Mouse (Mus musculus) heart, embryonic 16.5 days (tissue): ENCODE measurements at regions not wholly inside any gene's neighbourhood (a gene's known extent, or its start where the extent isn't known, plus 50 kb on each side); places are given as distances from the start of the nearest gene placed in this dataset.
A peak's percentile ranks its signal among the peaks of the same experiment; 100 is the strongest.

Experiments used
- ATAC-seq: fragments of 200-750 bp; cut with Nextera tagmentation; replicated peaks from 2 replicates; pipeline ENCODE4 v1.8.0; 2017; ENCODE audit warnings: moderate number of reproducible peaks; ENCODE audit not compliant: insufficient read depth, low FRiP score; ENCODE audit errors: extremely low read depth
- H3K27ac ChIP-seq: fragments of 300-500 bp; sonication (generic); 2 replicates; pipeline ENCODE4 v1.5.1; 2014; ENCODE audit warnings: mild to moderate bottlenecking, low read length, control low read depth, moderate library complexity
- H3K27me3 ChIP-seq: fragments of 300-500 bp; sonication (generic); 2 replicates; pipeline ENCODE4 v1.6.1; 2014; ENCODE audit warnings: low read length, mixed read lengths; ENCODE audit not compliant: control insufficient read depth, insufficient read depth
- H3K36me3 ChIP-seq: fragments of 300-500 bp; sonication (generic); 2 replicates; pipeline ENCODE4 v1.6.1; 2014; ENCODE audit not compliant: control insufficient read depth, insufficient read depth
- H3K4me1 ChIP-seq: fragments of 300-500 bp; sonication (generic); 2 replicates; pipeline ENCODE4 v1.6.1; 2014; ENCODE audit warnings: low read length, mixed read lengths; ENCODE audit not compliant: control insufficient read depth, insufficient read depth
- H3K4me2 ChIP-seq: fragments of 300-500 bp; sonication (generic); 2 replicates; pipeline ENCODE4 v1.6.1; 2014; ENCODE audit warnings: low read depth, mild to moderate bottlenecking, control low read depth, low read length
- H3K4me3 ChIP-seq: fragments of 300-500 bp; sonication (generic); 2 replicates; pipeline ENCODE4 v1.5.1; 2014; ENCODE audit warnings: mild to moderate bottlenecking, control low read depth, low read length
- H3K9ac ChIP-seq: fragments of 300-500 bp; sonication (generic); 2 replicates; pipeline ENCODE4 v1.6.1; 2014; ENCODE audit warnings: low read length, control low read depth
- H3K9me3 ChIP-seq: fragments of 300-500 bp; sonication (generic); replicated peaks from 2 replicates; pipeline ENCODE4 v1.6.1; 2016; ENCODE audit warnings: low read length; ENCODE audit not compliant: control insufficient read depth
- WGBS: fragments of 180-500 bp; shearing (Covaris S2); extraction: QIAGEN DNeasy Blood & Tissue Kit; methylation state at CpG from one replicate; pipeline ENCODE4 v1.1.7; 2014; 5-methylcytosine and 5-hydroxymethylcytosine counted together

DNA sequence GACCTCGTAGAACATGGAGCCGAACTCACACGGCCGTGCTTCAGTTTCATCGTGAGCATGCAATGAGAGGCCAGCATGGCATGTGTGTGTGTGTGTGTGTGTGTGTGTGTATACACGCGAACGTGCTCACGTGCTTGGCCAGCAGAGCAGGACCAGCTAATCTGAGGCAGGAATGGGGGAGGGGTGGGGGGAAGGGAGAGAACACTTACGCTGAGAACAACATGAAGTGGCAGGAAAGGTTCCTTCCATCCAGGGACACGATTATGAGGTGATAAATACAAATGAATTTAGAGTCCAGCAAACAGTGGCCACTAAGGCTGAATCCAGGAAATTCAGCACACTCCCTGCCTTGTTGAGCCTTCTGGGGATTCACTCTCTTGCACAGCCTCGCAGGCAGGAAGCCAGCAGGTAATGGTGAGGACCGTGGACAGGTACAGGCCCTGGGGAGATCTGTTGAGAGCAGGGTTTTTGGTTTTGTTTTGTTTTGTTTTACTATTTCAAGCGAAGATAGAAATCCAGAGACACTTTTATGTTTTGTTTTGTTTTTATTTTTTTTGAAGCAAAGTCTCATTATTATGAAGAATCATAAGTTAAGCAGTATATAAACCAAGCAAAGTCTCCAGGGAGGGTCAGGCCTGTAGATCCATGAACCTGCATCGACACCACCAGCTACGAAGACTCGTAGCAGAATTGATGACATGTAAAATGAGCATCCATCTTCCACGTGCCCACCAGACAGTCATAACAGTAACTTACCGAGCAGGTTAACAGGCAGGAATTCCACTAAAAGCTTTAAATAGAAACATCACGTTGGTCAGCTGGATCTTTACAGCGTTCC, 452.0 kb downstream of the Wdr11 start:
- ATAC-seq: no peak; the same call in 1 of the 2 replicates
- H3K27me3 ChIP-seq: no peaks in the 10 kb centered on the region
- no peaks in the 10 kb centered on the region; the same call in 1 of the 2 replicates for H3K9me3 ChIP-seq
- peaks cover 11% of the 10 kb centered on the region for H3K4me1 ChIP-seq
- no peak overlapping the region for H3K4me3 ChIP-seq
- peak overlapping the region; percentile 5; the same call in 1 of the 2 replicates for H3K4me2 ChIP-seq
- H3K36me3 ChIP-seq: no peaks in the 10 kb centered on the region
- H3K27ac ChIP-seq: no peak overlapping the region
- 40% methylated on average over 21 of the region's 21 CpGs for WGBS
- no peak overlapping the region for H3K9ac ChIP-seq

DNA sequence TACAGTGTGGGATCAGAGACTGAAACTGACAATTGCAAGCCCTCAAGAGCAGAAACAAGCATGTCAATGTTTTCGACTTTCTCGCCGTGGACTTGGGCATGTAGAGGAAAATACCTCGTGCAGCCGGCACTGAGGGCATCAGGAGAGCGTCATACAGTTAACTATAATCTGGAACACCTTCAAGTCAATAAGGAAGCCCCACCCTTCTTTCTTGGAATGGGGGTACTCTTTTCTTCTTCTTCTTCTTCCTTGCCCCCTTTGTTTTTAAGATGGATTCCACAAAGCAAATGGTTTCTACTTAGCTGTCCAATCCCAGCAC, 452.5 kb downstream of the Wdr11 start:
- no peak overlapping the region for H3K4me3 ChIP-seq
- H3K9me3 ChIP-seq: no peaks in the 10 kb centered on the region; the same call in 1 of the 2 replicates
- H3K4me2 ChIP-seq: peak overlapping the region; percentile 5; the same call in 1 of the 2 replicates
- no peak overlapping the region for H3K9ac ChIP-seq
- 39% methylated on average over 6 of the region's 6 CpGs for whole genome bisulfite sequencing
- no peaks in the 10 kb centered on the region for H3K27me3 ChIP-seq
- peaks cover 11% of the 10 kb centered on the region for H3K4me1 ChIP-seq
- ATAC-seq: no peak
- H3K27ac ChIP-seq: no peak overlapping the region
- no peaks in the 10 kb centered on the region for H3K36me3 ChIP-seq

GRCm38 (mm10) chr7:130044581-130044980, 452.9 kb downstream of the Wdr11 start:
- WGBS: 58% methylated on average over 6 of the region's 6 CpGs
- no peak overlapping the region for H3K27ac ChIP-seq
- H3K36me3 ChIP-seq: no peaks in the 10 kb centered on the region
- H3K9me3 ChIP-seq: no peaks in the 10 kb centered on the region
- no peak overlapping the region for H3K4me3 ChIP-seq
- ATAC-seq: no peak
- H3K9ac ChIP-seq: no peak overlapping the region
- no peaks in the 10 kb centered on the region for H3K27me3 ChIP-seq
- peaks cover 11% of the 10 kb centered on the region for H3K4me1 ChIP-seq
- no peak overlapping the region for H3K4me2 ChIP-seq

GRCm38 (mm10) chr7:130046086-130046485, 454.4 kb downstream of the Wdr11 start:
- Histone ChIP-seq H3K4me2 (no peak overlapping the region), H3K27ac (no peak overlapping the region), H3K4me3 (no peak overlapping the region), H3K9ac (no peak overlapping the region), H3K36me3 (no peaks in the 10 kb centered on the region), H3K4me1 (peaks cover 11% of the 10 kb centered on the region), H3K9me3 (no peaks in the 10 kb centered on the region), H3K27me3 (no peaks in the 10 kb centered on the region)
- ATAC-seq: no peak
- WGBS: 74% methylated on average over 2 of the region's 2 CpGs

DNA sequence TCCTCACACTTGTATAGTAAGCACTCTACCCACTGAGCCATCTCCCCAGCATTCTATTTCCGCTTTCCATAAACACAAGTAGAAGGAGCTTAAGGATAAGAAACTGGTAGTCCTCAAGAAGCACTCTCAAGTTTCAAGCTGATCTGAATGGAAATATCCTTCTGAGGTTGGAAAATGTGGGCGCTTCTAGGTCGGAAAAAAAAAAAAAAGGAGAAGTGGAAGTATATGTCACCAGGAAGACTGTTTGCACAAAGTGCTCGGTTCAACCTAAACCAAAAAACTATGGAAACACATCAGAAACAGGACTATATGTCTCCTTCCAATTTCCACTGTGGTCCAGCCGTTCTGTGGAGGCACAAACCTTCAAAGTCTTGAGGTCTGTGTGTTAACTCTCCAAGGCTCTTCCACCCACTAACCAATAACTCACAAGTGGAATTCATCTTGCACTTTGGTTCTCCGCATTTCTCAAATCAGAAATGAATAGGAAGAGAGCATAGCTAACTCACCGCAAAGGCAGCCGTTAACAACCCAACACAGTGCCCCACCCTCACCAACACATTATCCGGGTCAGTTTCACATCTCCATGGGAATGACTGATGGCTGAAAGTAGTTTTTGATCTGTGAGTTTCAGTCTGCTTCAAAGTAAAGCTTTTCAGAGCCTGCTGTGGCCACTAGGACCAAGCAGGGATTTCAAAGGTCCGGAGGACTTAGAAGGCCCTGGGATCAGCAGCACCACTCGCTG, 455.8 kb downstream of the Wdr11 start:
- WGBS: 80% methylated on average over 11 of the region's 11 CpGs
- no peak overlapping the region for H3K9ac ChIP-seq
- no peak overlapping the region for H3K4me3 ChIP-seq
- no peaks in the 10 kb centered on the region for H3K27me3 ChIP-seq
- no peaks in the 10 kb centered on the region for H3K36me3 ChIP-seq
- no peaks in the 10 kb centered on the region for H3K9me3 ChIP-seq
- no peak overlapping the region for H3K27ac ChIP-seq
- no peak overlapping the region for H3K4me2 ChIP-seq
- H3K4me1 ChIP-seq: peaks cover 11% of the 10 kb centered on the region
- ATAC-seq: no peak

DNA sequence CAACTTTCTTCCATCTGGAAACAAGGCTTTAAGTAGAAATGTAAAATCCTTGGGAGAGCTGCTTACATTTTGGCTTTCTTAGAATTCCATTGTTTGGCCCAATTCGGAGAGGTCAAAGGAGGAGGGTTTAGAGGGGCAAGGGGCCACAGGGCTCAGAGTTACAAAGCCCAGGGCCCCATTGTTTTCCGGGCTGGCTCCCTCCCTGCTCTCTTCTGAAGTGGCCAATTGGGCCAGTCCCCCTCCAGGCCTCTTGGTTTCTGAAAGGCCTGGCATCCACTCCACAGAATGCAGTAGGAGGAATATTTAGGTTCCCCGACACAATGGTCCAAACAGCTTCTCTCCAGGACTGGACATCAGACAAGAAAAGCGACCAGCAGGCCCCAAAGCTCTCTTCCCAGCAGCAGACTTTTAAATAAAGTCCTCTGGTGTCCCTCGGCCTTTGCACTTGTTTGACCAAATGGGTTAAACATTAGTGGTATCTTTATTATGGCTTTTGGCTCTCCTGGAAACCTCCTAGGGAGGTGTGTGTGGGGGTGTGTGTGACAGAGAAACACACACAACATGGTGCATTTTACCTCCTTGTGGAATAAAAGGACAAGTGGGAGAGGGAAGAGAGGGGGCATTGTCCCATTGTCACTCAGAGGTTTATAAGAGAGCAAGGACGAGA, 456.6 kb downstream of the Wdr11 start:
- 71% methylated on average over 6 of the region's 6 CpGs for WGBS

DNA sequence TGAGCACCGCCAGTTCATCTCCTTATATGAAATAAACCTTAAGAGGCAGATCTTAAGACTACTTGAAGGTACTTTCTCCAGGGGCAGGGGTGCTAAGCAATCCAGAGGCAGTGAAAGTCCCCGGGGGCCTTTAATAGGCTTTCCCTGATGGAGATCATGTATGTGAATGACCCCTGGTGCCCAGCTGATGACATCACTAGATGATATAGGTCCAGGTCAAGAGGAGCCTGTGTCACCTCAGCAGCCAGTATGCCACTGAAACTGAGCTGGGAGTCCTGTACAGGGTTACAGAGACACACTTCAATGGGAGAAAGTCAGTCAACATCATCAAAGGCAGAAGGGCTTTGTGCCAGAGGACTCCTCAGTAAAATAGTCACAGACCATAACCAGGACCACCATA, 457.8 kb downstream of the Wdr11 start:
- no peak overlapping the region for H3K27ac ChIP-seq
- H3K4me2 ChIP-seq: no peak overlapping the region
- H3K9ac ChIP-seq: no peak overlapping the region
- 76% methylated on average over 2 of the region's 2 CpGs for WGBS
- H3K4me3 ChIP-seq: no peak overlapping the region
- peaks cover under 1% of the 10 kb centered on the region; the same call in 1 of the 2 replicates for H3K4me1 ChIP-seq
- ATAC-seq: no peak
- H3K9me3 ChIP-seq: no peaks in the 10 kb centered on the region
- H3K36me3 ChIP-seq: no peaks in the 10 kb centered on the region
- no peaks in the 10 kb centered on the region for H3K27me3 ChIP-seq

More for the DNA sequence above, 456.6 kb downstream of the Wdr11 start:
- Histone ChIP-seq H3K9ac (no peak overlapping the region), H3K27me3 (no peaks in the 10 kb centered on the region), H3K4me3 (no peak overlapping the region), H3K9me3 (no peaks in the 10 kb centered on the region), H3K4me2 (no peak overlapping the region), H3K36me3 (no peaks in the 10 kb centered on the region), H3K4me1 (peaks cover 11% of the 10 kb centered on the region), H3K27ac (no peak overlapping the region)
- ATAC-seq: no peak

GRCm38 (mm10) chr7:130050120-130050519, 458.5 kb downstream of the Wdr11 start:
- H3K27me3 ChIP-seq: no peaks in the 10 kb centered on the region
- H3K4me2 ChIP-seq: no peak overlapping the region
- 20% methylated on average over 2 of the region's 2 CpGs for WGBS
- H3K4me1 ChIP-seq: no peaks in the 10 kb centered on the region
- H3K9me3 ChIP-seq: no peaks in the 10 kb centered on the region
- no peak overlapping the region for H3K4me3 ChIP-seq
- no peak for ATAC-seq
- no peak overlapping the region for H3K27ac ChIP-seq
- H3K36me3 ChIP-seq: no peaks in the 10 kb centered on the region
- no peak overlapping the region for H3K9ac ChIP-seq

DNA sequence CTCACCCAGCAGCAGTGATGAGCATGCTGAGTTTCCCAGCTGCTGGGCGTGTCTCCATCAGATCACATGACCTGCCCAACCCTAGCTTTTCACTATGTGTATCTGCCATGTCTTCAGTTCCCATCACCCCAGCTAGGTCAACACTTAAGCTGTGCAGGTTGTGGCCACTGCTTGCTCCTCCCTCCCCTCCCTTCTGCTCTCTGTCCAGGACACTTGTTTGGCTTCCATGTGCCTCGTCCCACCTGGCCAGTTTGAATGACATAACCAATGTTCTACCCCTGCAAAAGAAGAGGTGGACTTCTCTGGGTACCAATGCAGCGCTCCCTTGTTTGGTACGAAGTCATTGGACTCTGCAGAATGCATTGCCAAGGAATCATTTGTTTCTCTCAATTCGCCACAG, 460.7 kb downstream of the Wdr11 start:
- no peak overlapping the region for H3K27ac ChIP-seq
- ATAC-seq: no peak
- H3K27me3 ChIP-seq: no peaks in the 10 kb centered on the region
- no peak overlapping the region for H3K4me3 ChIP-seq
- H3K9me3 ChIP-seq: no peaks in the 10 kb centered on the region
- no peaks in the 10 kb centered on the region for H3K36me3 ChIP-seq
- H3K4me2 ChIP-seq: no peak overlapping the region
- WGBS: 83% methylated on average over 5 of the region's 5 CpGs
- H3K9ac ChIP-seq: no peak overlapping the region
- no peaks in the 10 kb centered on the region for H3K4me1 ChIP-seq
